Mouse (Mus musculus) CH12.LX (cell line): ENCODE measurements around the gene Ext2.

Experiments used
- CHD1 ChIP-seq: IDR thresholded peaks from 2 replicates; pipeline ENCODE4 v1.6.1; 2012; ENCODE audit warnings: low read depth, low read length, improper control_type of control experiment, inconsistent platforms
- CTCF ChIP-seq, 2 experiments: IDR thresholded peaks in 1 of 2; conservative IDR thresholded peaks in 1 of 2; 2 replicates each; pipeline ENCODE4 v1.5.1; 2011 to 2012; ENCODE audit warnings: low read depth in 2 of 2, low read length in 2 of 2, improper control_type of control experiment in 1 of 2, inconsistent platforms in 1 of 2, mild to moderate bottlenecking in 1 of 2, moderate library complexity in 1 of 2
- ETS1 ChIP-seq: conservative IDR thresholded peaks from 2 replicates; pipeline ENCODE4 v1.6.1; 2012; ENCODE audit warnings: low read depth, mild to moderate bottlenecking, inconsistent platforms, low read length, improper control_type of control experiment, moderate library complexity
- JUND ChIP-seq: conservative IDR thresholded peaks from 2 replicates; pipeline ENCODE4 v1.6.1; 2011; ENCODE audit warnings: low read depth, low read length, improper control_type of control experiment
- MAFK ChIP-seq: IDR thresholded peaks from 2 replicates; pipeline ENCODE4 v1.6.1; 2011; ENCODE audit warnings: low read length, improper control_type of control experiment; ENCODE audit not compliant: insufficient replicate concordance
- MXI1 ChIP-seq: IDR thresholded peaks from 2 replicates; pipeline ENCODE4 v1.6.1; 2011; ENCODE audit warnings: mild to moderate bottlenecking, low read depth, low read length, improper control_type of control experiment
- NELFE ChIP-seq: IDR thresholded peaks from 2 replicates; pipeline ENCODE4 v1.6.1; 2011; ENCODE audit warnings: low read depth, low read length, improper control_type of control experiment
- POLR2A ChIP-seq: IDR thresholded peaks from 2 replicates; pipeline ENCODE4 v1.6.1; 2011; ENCODE audit warnings: low read depth, mild to moderate bottlenecking, improper control_type of control experiment, low read length
- POLR2AphosphoS2 ChIP-seq: IDR thresholded peaks from 2 replicates; pipeline ENCODE4 v1.6.1; 2011; ENCODE audit warnings: low read depth, low read length, improper control_type of control experiment
- SIN3A ChIP-seq: IDR thresholded peaks from 2 replicates; pipeline ENCODE4 v1.6.1; 2012; ENCODE audit warnings: low read length, improper control_type of control experiment, inconsistent platforms
- USF2 ChIP-seq: conservative IDR thresholded peaks from 2 replicates; pipeline ENCODE4 v1.6.1; 2011; ENCODE audit warnings: low read depth, low read length, improper control_type of control experiment

GRCm38 (mm10) chr2:93644234-93644633 lies 178.1 kb downstream of the Ext2 start:
- TF ChIP-seq ETS1 (no peak), CTCF (conservative IDR thresholded peaks at IDR 0.05 in 1 of 2, IDR thresholded peaks at IDR 0.05 in 1 of 2; ENCODE audit: low read depth in 2 of 2, low read length in 2 of 2) (no peak), MXI1 (no peak), POLR2A (no peak), CHD1 (no peak), USF2 (no peak), MAFK (no peak), JUND (no peak), POLR2AphosphoS2 (no peak), SIN3A (no peak), NELFE (no peak)
